Mouse (Mus musculus) left cerebral cortex, adult 11 months (tissue): Measurements from ENCODE around the gene Rab40c.

Source experiments
- DNase-seq: peaks from one replicate; pipeline ENCODE4 v3.0.0; 2022; ENCODE audit warnings: low spot score

Rab40c gene

GRCm38 (mm10) chr17:25919144-25919785 is at the start of gene Rab40c:
Gene Rab40c, minus strand, starts transcription at chr17:25919727.
- DNase-seq = no peak

GRCm38 (mm10) chr17:25968176-25968575 is 48.6 kb upstream of the Rab40c start:
- no peak for DNase-seq

- DNase-seq = no peak
Measured at GRCm38 (mm10) chr17:25967652-25968051, 48.1 kb upstream of the Rab40c start.

GRCm38 (mm10) chr17:25964271-25964670 is 44.7 kb upstream of the Rab40c start:
- DNase-seq = no peak

- no peak for DNase-seq
Measured at GRCm38 (mm10) chr17:25962413-25962905, 42.9 kb upstream of the Rab40c start.

- no peak for DNase-seq
Measured at GRCm38 (mm10) chr17:25961566-25961965, 42.0 kb upstream of the Rab40c start.

GRCm38 (mm10) chr17:25959630-25960467 is 40.3 kb upstream of the Rab40c start:
- no peak for DNase-seq

GRCm38 (mm10) chr17:25958771-25959494 is 39.4 kb upstream of the Rab40c start:
- no peak for DNase-seq

- DNase-seq = no peak
Measured at GRCm38 (mm10) chr17:25957586-25958051, 38.1 kb upstream of the Rab40c start.

- no peak for DNase-seq
Measured at GRCm38 (mm10) chr17:25956631-25957030, 37.1 kb upstream of the Rab40c start.

GRCm38 (mm10) chr17:25956201-25956600 is 36.7 kb upstream of the Rab40c start:
- DNase-seq = no peak

GRCm38 (mm10) chr17:25955736-25956135 is 36.2 kb upstream of the Rab40c start:
- DNase-seq = no peak

GRCm38 (mm10) chr17:25954671-25955070 is 35.1 kb upstream of the Rab40c start:
- no peak for DNase-seq

- no peak for DNase-seq
Measured at GRCm38 (mm10) chr17:25953161-25953560, 33.6 kb upstream of the Rab40c start.

- DNase-seq = no peak
Measured at GRCm38 (mm10) chr17:25951803-25952623, 32.5 kb upstream of the Rab40c start, which contains the start of gene A930017K11Rik. Gene A930017K11Rik, minus strand, starts transcription at chr17:25952565.

GRCm38 (mm10) chr17:25951225-25951802 is 31.8 kb upstream of the Rab40c start:
- no peak for DNase-seq

- DNase-seq = no peak
Measured at GRCm38 (mm10) chr17:25950706-25951105, 31.2 kb upstream of the Rab40c start.

- no peak for DNase-seq
Measured at GRCm38 (mm10) chr17:25949981-25950380, 30.5 kb upstream of the Rab40c start.

- no peak for DNase-seq
Measured at GRCm38 (mm10) chr17:25948051-25948450, 28.5 kb upstream of the Rab40c start.

GRCm38 (mm10) chr17:25947576-25947975 is 28.0 kb upstream of the Rab40c start:
- DNase-seq = no peak

- no peak for DNase-seq
Measured at GRCm38 (mm10) chr17:25946891-25947290, 27.4 kb upstream of the Rab40c start.
